Mouse (Mus musculus): ENCODE data around the gene Pfdn2. TPM values are rescaled to one million over a fixed set of nuclear protein-coding genes. Genes with fewer than 3 reads are reported as not detected.

Pfdn2 gene
- total RNA-seq, 2 experiments from 2014 or later: 137 to 168 TPM

DNA sequence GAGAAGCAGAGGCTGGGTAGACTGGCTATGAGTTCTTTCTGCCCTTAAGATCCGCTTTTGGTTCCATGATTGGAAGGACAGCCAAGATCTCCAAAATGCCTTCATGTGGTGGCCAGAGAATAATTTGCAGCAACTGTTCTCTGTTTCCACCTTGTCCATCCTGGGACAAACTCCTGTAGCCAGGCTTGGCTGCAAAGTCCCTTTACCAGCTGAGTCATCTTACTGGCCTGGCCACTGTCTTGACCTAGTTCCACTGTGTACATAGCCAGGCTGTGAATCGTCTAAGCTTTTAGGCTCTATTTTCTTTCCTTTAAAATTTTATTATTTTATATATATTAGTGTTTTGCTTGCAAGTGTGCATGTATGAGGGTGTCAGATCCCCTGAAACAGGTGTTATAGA lies 3.7 kb downstream of the Pfdn2 start:
- DNase-seq (ENCODE audit: low spot score in 2 of 2): no peak

DNA sequence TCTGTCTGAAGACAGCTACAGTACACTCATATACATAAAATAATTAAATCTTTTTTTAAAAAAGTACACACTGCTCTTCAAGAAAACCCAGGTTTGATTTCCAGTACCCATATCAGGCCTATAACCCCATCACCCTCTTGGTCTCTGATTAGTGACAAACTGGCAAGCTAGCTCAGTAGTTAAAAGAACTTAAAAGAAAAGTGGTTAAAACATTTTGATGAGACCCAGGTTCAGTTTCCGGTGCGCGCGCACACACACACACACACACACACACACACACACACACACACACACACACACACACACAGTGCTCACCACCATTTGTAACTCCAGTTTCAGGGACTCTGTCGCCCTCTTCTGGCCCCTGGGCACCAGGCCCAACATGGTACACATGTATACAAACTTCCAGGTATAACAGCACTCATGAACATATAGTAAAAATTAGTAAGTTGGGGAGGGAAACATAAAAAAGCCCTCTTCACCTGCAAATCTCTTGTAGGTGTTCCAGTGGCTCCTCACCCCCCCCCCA lies 10.4 kb downstream of the Pfdn2 start:
- DNase-seq (ENCODE audit: low spot score in 2 of 2): no peak

DNA sequence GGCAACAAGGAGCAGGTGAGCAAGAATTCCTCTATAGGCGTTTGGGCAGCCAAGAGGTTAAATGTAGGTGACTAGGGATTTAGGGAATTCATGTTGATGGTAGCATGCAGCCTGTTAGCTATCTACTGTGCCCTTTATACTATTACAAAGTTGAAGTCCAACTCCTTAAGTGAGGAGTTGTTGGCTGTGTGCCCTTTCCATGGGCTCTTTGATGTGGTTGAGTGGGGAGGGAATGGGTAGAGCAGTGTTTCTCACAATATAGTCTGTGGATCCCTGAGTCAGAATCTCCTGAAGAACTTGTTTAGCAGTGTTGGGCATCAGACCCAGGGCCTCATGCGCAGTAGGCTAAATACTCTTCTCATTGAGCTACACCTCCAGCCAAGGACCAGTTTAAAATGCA lies 11.3 kb downstream of the Pfdn2 start:
- DNase-seq (ENCODE audit: low spot score in 2 of 2): no peak

DNA sequence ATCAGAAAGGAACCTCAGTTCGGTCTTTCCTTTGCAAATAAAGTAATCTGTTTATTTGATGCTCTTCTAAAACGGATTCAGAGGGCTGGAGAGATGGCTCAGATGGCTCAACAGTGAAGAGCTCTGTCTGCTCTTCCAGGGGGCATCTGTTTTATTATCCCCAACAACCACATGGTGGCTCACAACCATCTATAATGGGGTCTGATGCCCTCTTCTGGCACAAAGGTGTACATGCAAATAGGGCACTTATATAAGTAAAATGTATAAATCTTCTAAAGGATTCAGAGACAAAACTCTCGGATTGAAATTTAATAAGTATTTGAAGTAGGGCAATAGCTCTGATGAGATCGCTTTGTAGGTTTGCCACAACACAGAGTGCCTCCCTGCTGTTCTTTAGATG lies 13.0 kb downstream of the Pfdn2 start:
- no peak for DNase-seq (ENCODE audit: low spot score in 2 of 2)

DNA sequence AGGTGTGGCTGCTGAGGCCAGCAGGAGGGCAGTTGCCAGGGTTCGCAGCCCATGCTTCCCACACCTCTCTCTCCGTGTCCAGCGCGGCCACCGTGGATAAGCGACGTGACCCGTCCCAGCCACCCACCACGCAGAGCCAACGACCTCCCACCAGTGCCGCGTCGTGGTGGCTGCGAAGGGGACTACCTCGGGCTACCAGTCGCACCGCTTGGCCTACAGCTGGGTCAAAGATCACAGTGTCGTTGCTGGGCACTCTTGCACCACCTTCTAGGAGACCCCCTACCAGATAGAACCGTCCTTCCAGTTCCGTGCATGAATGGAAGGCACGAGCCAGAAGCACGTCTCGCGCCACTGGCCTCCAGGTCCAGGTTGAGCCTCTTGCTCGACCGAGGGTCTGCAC lies 14.8 kb downstream of the Pfdn2 start:
- DNase-seq (ENCODE audit: low spot score in 2 of 2): peak in 1 of 2 experiments; percentile 33

DNA sequence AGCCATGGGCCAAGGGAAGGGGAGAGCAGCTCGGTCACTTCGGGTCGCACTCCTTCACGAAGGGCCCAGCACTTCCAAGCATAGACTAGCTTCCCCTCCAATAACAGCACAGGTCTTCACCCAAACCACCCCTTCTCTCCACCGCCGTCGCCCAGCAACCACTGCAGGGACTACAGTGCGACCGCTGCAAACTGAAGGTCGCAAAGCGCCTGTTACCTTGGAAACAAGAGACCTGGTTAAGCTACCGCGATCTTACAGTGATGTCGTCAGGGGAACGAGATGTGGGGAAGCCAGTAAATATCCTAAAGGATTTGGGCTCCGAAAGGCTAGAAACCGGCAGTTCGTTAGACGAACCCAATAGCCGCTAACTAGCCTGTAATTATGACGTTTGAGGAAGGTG lies 15.2 kb downstream of the Pfdn2 start, which contains the start of gene Klhdc9:
Klhdc9 (minus strand) TSS at position 143 of the 400 bp plus-strand sequence.
- DNase-seq (ENCODE audit: low spot score in 2 of 2): peak; percentile 53 to 64

DNA sequence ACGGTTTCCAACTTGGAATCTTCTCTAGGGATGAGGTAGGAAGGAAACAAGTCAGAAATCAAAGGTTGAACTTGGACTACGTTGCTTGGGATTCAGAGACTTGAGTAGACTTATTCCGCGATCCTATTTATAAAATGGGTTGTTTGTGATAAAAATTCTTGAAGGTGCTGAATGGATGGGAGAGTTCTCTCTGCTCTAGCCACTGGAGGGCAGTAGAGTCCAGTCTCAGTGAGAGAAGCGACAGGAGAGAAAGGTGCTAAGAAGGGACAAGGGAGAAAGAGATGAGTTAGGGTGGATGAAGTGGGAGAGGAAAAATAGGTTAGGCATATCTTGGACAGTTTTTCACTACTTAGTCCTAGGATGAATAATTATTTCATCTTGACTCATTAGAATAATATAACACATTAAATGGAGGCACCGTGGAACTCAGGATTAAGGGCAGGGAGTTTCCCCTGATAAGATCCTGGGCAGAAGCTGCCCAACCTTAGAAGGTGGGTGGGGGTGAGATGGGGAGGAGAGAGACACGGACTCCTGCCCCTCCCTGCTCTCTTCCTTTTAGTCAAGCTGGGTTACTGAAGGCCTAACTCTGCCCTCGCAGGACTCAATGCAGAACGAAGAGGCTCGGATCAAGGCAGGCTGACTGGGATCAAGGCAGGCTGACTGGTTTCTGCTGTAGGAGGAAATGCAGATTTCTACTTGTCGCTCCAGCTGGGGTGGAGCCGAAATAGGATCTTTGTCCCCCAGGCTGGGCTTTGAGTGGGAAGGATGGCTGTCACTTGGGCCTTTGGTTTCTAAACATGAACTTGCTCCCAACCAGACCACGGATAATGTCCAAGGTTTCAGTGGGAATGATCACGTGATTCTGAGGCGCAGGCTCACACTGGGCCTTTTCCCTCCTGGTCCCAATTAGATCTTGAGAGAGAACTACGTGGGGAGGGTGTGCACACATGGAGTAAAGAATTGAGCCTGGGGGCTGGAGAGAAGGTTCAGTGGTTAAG lies 15.9 kb downstream of the Pfdn2 start:
- peak; percentile 59 to 61 for DNase-seq (ENCODE audit: low spot score in 2 of 2)

DNA sequence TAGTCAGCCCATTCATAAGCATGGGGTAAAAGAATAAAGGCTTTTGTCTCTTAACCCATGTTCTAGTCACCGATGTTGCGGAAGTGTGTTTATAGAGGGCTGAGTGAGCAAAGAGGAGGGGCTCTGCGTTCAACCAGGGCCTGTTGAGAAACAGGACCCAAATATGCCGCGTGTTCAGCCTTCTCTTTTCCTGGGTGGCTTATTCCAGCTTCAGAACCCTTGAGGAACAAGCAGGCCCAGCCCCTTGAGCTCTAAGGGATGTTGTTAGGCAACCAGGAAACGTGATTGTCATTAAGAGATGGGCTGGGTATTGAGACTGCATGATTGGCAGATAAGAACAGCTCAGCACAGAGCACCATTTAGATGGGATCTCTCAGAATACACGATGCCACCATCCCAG lies 20.5 kb downstream of the Pfdn2 start:
- DNase-seq (ENCODE audit: low spot score in 2 of 2): no peak

DNA sequence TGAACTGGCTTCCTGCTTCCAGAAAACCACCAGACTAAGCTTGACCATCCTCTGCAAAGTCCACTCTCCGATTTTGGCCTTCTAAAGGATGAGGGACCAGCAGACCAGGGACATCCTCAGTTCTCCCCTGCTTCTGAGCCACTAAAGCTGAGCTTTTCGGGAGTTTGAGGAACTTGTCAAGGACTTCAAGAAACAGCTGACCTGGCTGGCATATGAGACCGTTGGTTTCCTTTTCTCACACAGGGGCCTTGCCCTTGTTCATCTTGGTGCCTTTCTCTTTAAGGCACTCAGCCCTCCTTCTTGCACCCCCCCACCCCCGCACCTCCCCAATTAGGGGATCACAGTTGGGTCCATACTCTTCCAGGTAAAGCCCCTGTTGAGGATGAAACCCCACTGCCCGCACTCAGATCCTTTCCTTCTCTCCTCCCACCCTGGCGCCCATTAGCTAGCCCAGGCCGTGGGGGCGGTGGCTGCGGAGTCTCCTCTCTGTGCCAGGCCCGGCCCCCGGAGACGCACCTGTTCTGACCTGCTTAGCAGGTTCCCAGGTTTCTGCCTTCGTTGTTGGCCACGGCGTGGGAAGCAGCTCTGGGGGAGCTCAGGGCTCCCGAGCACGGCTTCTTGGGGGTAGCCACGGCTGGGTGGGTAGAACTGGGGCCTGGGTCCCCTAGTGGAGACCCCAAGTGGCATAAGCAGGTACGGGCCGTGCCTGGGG lies 24.5 kb downstream of the Pfdn2 start, which contains the start of gene Nectin4:
Nectin4 (plus strand) TSS at position 255 of the 712 bp plus-strand sequence.
- no peak for DNase-seq (ENCODE audit: low spot score in 2 of 2)

DNA sequence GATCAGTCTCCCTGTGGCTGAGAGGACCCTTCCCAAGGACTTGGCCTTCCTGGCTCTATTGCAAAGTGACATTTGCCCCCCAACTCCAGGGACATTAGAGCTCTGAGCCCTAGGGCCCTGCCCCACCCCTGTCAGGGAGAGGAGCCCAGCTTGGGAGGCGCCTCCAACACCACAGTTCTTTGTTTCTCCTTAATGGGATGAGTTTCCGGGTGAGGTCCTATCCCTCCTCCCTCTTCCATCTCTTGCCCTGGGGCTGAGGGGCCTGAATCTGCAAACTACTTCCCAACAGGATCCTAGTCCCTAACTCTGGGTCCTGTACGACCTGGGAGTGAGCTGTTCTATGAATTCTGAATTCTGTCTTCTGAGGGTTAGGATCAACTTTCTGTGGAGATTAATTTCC lies 27.4 kb downstream of the Pfdn2 start:
- no peak for DNase-seq (ENCODE audit: low spot score in 2 of 2)

DNA sequence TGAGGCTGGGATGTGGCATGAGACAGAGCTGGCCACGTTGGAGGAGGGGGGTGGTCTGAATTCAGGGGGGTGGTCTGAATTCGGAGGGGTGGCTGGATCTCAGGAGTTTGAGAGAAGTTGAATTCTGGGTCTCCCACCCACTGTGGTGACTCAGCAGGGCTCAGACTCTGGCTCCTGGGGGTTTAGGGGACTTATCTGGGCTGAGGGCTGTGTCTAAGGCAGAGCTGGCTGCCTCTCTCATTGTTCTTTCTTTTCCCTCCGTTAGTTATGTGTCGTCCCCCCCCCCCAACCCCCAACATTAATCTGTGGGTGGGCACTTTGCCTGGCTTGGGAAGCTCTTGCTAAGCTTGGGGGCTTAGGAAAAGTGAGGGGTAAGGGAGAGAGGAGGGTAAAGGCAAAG lies 28.5 kb downstream of the Pfdn2 start:
- DNase-seq (ENCODE audit: low spot score in 2 of 2): no peak

DNA sequence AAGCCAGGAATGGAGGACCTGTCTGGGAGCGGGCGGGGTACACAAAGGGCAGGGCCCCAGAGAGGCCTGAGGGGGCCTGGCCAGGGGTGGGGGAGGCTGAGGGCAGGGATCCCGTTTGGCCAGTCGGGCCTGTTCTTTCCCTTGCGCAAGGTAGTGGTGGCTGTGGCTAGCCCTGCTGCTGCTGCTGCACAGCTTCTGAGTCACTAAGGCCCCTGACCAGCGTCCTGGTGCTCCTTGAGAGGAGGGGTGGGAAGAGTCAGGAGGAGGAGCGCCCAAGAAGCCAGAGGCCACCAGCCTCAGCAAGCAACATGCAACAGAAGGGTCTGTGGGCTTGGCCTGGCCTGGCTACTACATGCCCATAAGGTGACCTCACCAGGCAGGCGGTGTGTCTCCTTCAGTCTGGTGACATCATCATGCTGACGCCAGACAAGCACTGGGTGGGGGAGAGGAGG lies 30.2 kb downstream of the Pfdn2 start:
- no peak for DNase-seq (ENCODE audit: low spot score in 2 of 2)

DNA sequence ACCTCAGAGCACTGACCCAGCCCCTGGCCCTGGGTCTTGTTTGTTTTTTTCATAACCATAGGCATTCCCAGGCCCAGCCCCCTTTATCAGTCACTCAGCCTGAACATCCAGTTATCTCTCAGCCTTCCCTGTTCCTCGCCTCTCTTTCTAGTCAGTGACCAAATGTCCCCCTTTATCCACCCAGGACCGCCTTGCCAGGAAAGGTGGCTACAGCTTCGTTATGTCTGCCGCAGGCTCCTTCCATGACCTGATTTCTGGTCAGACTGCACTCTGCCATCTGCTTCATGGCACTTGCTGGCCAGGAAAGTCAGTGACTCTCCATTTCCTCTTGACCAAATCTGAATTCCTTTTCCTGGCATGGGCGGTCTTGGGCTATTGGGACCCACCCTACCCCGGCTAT lies 32.8 kb downstream of the Pfdn2 start:
- no peak for DNase-seq (ENCODE audit: low spot score in 2 of 2)

DNA sequence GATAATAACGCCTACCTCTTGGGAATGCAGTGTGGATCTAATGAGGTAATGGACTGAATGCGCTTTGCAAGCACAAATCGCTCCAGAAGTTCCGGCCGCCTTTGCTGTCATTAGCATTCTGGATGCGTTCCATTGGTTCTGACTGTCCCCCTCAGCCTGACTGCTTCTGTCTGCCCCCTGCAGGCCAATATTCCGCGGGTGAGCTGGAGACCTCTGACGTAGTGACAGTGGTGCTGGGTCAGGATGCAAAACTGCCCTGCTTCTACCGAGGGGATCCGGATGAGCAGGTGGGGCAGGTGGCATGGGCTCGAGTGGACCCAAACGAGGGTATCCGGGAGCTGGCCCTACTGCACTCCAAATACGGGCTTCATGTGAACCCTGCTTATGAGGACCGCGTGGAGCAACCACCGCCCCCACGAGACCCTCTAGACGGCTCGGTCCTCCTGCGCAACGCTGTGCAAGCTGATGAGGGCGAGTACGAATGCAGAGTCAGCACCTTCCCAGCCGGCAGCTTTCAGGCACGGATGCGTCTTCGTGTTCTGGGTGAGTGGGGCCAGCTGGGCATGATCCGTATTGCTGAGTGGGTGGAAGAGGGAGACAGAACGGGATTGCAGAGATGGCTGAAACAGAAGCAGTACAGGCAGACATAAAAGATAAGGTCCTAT lies 34.6 kb downstream of the Pfdn2 start:
- peak; percentile 63 to 72 for DNase-seq (ENCODE audit: low spot score in 2 of 2)

DNA sequence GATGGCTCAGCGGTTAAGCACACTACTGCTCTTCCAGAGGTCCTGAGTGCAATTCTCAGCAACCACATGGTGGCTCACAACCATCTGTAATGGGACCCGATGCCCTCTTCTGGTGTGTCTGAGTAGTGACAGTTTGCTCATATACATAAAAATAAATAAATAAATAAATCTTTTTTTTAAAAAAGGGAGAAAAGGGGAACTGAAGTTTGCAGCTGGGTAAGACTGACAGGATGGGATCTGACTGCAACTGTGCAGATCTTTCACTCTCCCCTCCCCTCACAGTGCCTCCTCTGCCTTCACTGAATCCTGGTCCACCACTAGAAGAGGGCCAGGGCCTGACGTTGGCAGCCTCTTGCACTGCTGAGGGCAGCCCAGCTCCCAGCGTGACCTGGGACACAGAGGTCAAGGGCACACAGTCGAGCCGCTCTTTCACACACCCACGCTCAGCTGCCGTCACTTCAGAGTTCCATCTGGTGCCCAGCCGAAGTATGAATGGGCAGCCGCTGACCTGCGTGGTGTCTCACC lies 36.7 kb downstream of the Pfdn2 start:
- no peak for DNase-seq (ENCODE audit: low spot score in 2 of 2)

DNA sequence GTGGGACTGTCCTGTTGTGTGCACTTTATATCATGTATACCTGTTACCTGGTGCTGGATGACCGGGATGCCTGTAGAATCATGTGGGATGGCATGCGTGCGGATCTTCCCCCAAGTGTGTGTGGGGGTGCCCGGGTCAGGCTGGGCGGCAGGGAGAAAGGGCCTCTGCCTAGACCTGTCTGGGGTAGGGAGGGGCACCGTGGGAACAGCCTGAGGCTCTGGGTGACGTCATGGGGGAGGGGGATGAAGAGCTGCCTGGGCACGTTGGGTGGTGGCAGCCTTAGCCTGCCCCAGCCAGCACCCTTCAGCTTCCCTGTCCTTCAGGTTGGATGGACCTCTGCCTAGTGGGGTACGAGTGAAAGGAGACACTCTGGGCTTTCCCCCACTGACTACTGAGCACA lies 38.9 kb downstream of the Pfdn2 start:
- DNase-seq (ENCODE audit: low spot score in 2 of 2): no peak

DNA sequence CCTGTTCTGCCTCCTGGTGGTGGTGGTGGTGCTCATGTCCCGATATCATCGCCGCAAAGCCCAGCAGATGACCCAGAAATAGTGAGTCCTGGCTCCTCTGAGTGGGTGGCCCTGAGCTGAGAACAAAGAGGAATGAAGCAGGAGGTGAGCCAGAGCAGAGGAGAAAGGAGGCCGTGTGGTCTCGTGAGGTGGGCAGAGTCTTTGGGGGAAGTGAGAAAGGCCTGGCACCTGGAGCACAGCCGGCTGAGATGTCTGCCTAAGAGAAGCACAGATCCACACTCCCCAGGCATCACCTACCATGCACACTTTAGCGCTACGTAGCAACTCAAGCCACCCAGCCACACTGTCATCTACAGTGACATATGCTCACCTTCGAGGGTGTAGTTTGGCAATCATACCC lies 39.7 kb downstream of the Pfdn2 start:
- DNase-seq (ENCODE audit: low spot score in 2 of 2): no peak

DNA sequence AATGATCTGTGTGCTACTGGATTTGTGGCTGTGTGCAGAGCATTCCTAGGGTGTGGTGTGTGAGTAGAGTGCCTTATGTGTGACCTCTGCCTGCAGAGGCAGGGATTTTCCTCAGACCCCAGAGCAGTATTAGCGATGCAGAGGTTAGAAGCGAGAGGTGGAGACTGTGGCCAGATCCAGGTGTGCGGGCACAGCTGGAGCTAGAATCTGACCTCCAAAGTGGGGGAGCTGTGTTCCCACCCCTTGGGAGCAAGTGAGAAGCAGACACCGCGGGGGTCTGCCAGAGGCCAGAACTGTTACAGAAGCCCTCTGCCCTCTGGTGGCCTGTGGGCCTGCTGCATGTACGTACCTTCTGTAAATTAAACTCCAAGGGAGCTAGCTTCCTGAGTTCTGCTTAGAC lies 41.6 kb downstream of the Pfdn2 start:
- DNase-seq (ENCODE audit: low spot score in 2 of 2): no peak

DNA sequence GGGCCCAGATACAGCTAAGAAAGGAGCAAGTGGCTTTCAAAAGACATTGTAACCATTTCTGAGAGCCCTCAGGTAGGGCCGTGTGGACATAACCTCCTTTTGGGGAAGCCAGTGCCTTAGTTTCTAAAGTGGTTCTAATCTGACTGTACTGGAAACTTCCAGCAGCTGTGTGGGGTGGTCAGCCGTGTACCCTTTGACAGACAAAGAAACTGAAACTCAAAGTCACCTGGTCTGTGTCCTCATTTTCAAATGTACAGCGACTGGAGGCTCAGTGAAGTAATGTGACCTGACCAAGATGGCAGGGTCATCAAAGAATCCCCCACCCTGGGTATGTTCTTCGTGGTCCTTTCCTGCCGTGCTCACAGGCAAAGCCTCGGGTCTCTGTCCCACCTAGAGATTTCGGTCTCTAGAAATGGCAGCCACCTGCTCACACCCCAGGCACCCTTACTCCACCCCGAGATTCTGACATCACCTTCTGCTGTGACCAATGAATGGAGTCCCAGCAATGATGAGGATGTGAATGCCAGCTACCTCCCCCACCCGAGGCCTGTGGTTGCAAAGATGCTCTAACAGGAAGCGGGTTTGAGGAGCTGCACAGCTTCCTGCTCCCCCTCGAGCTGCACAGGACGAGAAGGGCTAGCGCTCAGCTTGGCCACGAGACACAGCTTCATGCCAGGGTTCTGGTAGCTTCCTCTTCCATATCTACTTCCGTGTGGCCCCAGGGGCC lies 43.1 kb downstream of the Pfdn2 start, which contains the start of gene Arhgap30:
Arhgap30 (plus strand) TSS at position 579 of the 727 bp plus-strand sequence.
- no peak for DNase-seq (ENCODE audit: low spot score in 2 of 2)

DNA sequence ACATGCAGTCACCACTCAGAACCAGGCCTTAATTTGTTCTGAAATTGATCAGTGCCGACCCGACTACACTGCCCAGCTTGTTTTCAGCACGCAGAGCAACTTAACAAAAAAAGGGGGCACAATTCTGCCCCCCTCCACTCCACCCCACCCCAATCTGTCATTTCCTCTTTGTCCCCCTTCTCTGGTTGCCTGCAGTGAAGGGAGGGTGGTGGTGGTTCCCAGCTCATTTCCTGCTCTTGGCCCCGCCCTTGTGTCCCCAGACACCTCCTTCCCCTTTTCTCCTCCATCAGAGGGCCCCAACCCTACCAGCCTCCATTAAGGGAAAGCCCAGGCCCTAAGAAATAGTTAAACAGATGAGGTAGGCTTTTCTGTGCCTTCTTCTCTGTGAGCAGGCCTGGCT lies 44.6 kb downstream of the Pfdn2 start:
- DNase-seq (ENCODE audit: low spot score in 2 of 2): no peak
